Mouse (Mus musculus) megakaryocyte, adult 5-6 weeks (primary cell): ENCODE results near the gene Spred2. TPM values are rescaled to one million over a fixed set of nuclear protein-coding genes. Genes with fewer than 3 reads are reported as not detected.

ENCODE experiments used
- ATAC-seq: 2 replicates; pipeline ENCODE4 v1.8.0; 2016; ENCODE audit warnings: mild to moderate bottlenecking, inconsistent platforms; ENCODE audit not compliant: poor library complexity, severe bottlenecking
- total RNA-seq, 2 experiments: library from RNA; stranded (forward) in 1 of 2; stranded (reverse) in 1 of 2; fragments of 153-499, 151-499 nt in 1 of 2; fragments of 221-1000, 200-1000 nt in 1 of 2; gene quantifications; 2 replicates each; pipeline versions ENCODE4 v1.2.3 to v1.2.4; 2015 to 2017

Gene Spred2
- total RNA-seq, 2 experiments from 2014 or later: 2.3 to 7.0 TPM

DNA sequence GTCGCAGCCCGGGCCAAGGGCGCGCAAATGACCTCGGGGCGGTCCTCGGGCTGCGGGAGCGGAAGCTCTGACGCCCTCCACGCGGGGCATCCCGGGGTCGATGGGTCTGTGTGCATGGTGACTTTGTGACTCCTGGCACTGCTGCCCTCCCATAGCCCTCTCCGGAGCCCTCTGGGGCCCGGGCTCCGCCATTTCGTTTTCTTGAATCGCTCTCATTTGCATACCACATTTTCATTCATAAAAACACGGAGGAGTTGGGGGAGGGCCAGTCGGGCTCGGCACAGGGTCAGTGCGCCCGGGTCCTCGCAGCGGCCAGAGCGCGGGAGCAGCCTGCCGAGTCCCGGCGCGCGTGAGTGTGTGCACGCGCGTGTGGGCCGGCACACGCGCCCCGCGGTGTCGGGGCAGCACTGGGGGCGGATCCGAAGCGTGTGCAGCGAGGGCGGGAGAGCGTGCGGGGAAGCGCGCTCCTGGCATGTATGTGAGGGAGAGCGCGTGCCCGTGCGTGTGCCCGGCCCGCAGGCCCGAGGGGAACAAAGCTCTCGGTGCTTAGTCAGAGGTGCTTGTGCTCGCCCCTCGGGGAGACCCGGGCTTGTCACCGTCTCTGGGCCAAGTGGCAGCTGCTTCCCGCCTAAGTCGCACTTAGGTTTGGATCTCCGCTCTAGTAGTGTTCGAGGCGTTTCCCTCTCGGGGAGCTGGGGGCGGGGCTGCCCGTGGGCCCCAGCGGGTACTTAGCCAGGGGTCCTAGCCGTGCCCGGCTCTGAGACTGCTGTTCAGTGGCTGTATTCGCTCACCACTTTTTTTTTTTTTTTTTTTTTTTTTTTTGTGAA is 1.2 kb downstream of the Spred2 start:
- ATAC-seq: peak; percentile 51

GRCm38 (mm10) chr11:19925976-19926842 is 2.0 kb downstream of the Spred2 start:
- ATAC-seq: peak; percentile 53

DNA sequence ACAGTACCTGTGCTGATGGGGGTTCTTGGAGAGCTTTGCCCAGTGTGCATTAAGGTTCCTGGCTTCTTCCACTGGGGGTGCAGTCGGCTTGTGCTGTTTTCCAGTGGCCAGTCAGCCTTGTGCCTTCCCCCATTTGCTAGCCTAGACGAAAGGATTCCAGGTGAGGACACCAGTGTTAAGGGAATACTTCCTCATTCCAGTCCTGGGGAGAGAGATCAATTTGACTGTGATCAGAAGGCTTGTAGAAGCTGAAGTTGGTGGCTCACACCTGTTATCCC is 2.6 kb downstream of the Spred2 start:
- ATAC-seq: no peak

- ATAC-seq: no peak
Observed at GRCm38 (mm10) chr11:19928633-19929032, 4.5 kb downstream of the Spred2 start.

DNA sequence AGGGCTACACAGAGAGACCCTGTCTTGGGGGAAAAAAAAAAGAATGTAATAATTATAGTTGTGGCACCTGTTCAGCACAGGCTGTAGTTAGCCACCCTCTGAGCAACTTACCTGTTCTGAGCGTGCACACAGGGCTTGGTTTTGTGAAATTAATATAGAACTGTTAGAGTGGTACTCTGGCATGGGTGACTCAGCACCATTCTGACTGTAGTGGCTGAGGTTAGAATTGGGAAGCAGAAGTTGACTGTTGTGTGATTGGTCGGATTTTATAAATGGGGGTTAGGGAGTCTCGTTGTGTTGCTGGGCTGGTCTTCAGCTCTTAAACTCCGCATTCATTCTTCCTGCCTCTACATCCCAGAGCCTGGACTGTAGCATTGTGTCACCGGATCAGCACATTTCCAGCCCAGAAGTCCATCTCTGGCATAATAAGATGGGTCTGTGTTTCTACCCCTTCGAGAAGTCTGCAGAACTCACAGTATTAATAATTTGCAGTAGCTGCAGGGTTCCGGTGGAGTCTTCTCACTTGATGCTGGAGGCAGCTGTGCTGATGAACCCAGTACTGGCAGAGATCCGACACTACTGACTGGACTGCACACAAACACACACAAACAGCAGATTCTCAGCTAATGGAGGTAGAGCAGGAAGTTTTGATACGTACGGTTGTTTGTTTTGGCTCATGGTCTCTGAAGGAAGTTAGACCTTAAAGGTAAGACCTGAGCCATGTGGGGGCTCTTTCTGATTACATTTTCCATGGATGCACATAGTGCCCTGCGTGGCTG is 5.1 kb downstream of the Spred2 start:
- ATAC-seq: peak; percentile 31

- ATAC-seq: no peak
Observed at GRCm38 (mm10) chr11:19931569-19932230, 7.5 kb downstream of the Spred2 start.

DNA sequence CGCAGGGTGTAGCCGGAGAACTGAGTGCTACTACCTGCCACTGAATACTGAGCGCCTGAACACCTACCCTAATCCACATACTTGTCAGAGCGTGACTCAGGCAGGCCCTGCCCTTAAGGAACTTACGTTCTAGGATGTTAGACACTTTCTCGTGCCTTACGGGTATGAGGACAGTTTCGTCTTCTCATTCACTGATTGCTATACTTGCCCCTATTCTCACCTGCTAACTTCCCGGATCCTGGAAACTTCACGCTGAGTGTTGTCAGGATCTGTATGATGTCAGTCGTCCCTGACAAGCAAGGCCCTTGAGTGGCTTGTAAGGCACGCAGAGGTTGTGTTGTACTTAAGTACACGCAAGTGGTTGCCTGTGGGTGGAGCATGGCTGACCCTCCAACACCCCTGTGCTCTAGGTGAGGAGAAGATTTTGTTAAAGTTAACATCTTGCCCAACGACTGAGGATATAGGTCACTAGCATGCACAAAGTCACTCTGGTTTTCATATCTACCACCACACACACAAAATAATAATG is 8.9 kb downstream of the Spred2 start:
- no peak for ATAC-seq

DNA sequence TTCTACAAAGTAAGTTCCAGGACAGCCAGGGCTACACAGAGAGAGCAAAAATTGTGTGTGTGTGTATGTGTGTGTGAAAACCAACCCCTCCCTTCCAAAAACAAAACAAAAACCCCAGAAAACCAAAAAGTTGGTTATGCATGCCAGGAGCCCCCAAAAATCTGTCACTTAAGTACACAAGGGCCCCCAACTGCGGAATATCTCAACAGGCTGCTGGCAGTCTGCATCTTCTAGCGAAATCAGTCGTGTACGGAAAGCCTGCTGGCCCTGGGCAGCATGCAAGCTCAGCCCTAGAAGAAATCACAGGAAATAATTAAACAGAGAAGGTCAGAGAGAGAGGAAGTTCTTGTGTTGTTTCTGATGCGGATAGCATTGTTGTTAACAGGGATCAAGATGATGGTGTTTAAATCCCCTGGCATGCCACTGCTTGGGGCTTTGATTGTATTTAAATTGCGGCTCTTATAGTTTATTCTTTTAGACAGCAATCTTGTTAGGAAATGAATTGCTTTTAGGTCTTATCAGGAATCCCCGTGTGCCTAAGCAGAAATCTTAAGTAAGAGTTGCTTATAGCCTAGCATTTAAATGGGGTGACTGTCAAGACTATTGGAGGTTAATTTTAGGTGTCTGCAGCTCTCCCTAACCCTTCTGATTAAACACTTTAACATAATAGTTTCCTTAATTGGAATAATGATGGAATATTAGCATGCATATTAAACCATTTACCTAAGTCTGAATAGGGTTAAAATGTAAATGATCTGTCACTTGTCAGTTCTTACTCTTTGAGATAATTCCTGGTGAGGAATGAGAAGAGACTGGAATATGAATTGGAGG is 11.6 kb downstream of the Spred2 start:
- ATAC-seq: no peak

DNA sequence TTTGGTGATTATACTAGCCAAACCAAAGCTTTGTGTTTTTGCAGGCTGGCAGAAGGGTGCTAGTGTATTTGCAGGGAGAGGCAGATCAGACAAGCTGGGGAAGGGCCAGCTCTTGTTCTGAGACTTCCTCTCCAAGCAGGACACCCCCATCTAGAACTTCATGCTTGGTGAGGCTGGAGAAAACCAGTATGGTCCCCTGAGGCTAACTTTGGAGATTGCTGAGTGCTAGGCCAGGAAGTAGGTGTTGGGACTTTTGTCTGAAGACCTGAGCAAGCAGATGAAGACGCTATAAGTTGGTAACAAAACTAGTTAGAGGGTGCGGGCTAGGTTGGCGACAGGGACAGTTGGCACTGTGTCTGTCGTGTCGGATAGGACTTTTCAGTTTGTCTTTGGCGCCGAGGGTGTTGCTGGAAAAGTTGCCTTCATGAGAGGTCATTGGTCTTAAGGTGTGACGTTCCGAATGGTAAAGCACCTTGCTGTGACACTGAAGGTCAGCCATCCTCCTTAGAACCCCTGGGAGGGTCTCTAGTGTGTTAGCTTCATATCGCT is 14.4 kb downstream of the Spred2 start:
- no peak for ATAC-seq

DNA sequence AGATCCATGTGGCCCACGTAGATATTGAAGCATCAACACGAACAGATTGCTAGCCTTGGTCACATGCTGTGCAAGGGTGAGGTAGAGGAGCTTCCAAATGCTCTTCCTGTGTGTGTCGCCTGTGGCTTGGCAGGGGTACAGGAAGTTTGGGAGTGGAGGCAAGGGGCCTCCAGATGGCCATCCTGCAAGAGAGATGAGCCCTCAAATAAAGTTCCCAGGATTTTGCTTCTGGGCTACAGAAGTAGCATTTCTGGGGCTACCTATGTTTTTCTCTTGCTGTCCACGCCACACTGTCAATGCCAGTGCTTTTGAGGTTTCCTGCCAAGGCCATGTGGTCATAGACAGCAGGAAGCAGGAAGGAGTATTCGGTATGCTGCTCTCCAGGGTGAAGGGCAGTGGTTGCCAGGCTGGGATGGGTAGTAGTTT is 15.1 kb downstream of the Spred2 start:
- no peak for ATAC-seq

- no peak for ATAC-seq
Observed at GRCm38 (mm10) chr11:19939831-19940230, 15.7 kb downstream of the Spred2 start.

- no peak for ATAC-seq
Observed at GRCm38 (mm10) chr11:19941156-19941777, 17.1 kb downstream of the Spred2 start.

GRCm38 (mm10) chr11:19941978-19942377 is 17.8 kb downstream of the Spred2 start:
- no peak for ATAC-seq

GRCm38 (mm10) chr11:19943753-19944152 is 19.6 kb downstream of the Spred2 start:
- peak; percentile 80 for ATAC-seq

- ATAC-seq: no peak
Observed at GRCm38 (mm10) chr11:19944701-19945100, 20.5 kb downstream of the Spred2 start.

GRCm38 (mm10) chr11:19946721-19947120 is 22.5 kb downstream of the Spred2 start:
- no peak for ATAC-seq

- no peak for ATAC-seq
Observed at GRCm38 (mm10) chr11:19947626-19948135, 23.5 kb downstream of the Spred2 start.

GRCm38 (mm10) chr11:19949725-19950124 is 25.6 kb downstream of the Spred2 start:
- no peak for ATAC-seq

- ATAC-seq: no peak
Observed at GRCm38 (mm10) chr11:19950169-19950568, 26.0 kb downstream of the Spred2 start.
